Mouse (Mus musculus) thymus, adult 18-20 months (tissue): Measurements from ENCODE around the gene Gja5.
"Not testable (repeated sequence)": the region's sequence is repeated elsewhere in the genome, so short reads cannot be mapped to it uniquely, and the experiment has no call there.

Experiments used
- DNase-seq, 2 experiments: peaks; one replicate each; pipeline ENCODE4 v3.0.0; 2022; ENCODE audit warnings: mixed read lengths in 2 of 2

The Gja5 gene

DNA sequence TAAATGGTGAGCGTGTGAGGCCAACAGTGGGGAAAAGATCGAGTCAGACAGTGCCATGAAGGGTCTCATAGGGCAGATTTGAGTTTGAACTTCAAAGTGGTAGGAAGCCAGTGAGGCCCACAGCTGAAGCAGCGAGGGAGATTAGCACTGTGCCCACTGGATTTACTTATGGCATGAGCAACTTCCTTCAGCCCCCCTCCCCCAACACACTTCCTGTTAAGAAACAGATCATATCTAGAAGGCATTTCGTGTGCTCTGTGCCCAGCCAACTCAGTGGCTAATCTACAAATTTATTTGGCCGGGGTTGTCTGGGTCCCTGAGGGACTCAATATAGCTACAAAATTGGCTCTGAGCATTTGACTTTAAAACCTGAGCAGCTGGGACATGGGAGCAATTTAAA, 139.7 kb downstream of the Gja5 start:
- no peak for DNase-seq

GRCm38 (mm10) chr3:97047757-97048156, 143.3 kb downstream of the Gja5 start:
- DNase-seq, result no peak

GRCm38 (mm10) chr3:97048360-97048759, 143.9 kb downstream of the Gja5 start:
- no peak for DNase-seq

DNA sequence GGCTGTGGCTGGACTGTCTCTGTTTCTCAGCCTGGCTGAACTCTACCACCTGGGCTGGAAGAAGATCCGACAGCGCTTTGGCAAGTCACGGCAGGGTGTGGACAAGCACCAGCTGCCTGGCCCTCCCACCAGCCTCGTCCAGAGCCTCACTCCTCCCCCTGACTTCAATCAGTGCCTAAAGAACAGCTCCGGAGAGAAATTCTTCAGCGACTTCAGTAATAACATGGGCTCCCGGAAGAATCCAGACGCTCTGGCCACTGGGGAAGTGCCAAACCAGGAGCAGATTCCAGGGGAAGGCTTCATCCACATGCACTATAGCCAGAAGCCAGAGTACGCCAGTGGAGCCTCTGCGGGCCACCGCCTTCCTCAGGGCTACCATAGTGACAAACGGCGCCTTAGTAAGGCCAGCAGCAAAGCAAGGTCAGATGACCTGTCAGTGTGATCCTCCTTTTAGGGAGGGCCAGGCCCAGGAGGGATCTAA, 146.8 kb downstream of the Gja5 start:
- DNase-seq, result no peak

- DNase-seq, result no peak
Observed at GRCm38 (mm10) chr3:97052069-97052799, 147.7 kb downstream of the Gja5 start.

DNA sequence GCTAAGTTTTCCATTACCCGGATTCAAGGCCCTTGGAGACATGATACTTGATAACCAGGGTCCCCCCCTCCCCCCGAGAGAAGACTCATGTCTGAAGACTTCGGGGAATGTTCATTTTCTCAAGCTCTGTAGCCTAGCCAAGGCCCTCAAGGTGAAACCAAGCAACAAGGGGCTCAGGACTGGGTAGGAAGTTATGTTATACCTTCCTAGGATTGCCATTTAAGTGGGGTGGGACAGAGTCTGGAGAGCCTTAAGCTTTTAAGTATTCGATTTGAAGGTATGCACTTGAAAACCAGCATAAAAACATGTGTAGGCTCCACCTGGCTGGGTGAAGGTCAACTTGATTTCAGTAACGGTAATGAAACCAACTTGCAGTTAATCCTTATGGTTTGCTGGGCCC, 154.2 kb downstream of the Gja5 start:
- DNase-seq, result no peak

GRCm38 (mm10) chr3:97060119-97060518, 155.6 kb downstream of the Gja5 start:
- DNase-seq, result no peak

DNA sequence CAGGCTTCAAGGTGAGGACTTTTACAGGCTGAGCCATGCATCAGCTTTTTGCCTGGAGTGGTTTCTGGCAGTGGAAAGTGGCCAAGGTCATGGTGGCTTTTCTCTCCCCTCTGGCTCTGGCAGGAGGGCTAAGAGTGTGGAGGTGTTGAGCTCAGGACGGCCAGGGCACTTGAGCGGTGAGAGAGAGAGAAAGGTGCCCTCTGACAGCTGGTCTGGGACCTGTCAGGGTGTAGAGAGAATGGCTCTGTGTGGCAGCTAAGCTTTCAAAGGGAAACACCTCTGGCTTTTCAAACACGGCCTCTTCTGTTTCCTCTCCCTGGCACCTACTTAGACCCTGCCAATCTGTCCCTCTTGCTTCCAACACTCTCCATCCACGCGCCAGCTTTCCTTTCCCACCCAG, 158.3 kb downstream of the Gja5 start:
- no peak for DNase-seq

GRCm38 (mm10) chr3:97064046-97064445, 159.6 kb downstream of the Gja5 start:
- no peak for DNase-seq

DNA sequence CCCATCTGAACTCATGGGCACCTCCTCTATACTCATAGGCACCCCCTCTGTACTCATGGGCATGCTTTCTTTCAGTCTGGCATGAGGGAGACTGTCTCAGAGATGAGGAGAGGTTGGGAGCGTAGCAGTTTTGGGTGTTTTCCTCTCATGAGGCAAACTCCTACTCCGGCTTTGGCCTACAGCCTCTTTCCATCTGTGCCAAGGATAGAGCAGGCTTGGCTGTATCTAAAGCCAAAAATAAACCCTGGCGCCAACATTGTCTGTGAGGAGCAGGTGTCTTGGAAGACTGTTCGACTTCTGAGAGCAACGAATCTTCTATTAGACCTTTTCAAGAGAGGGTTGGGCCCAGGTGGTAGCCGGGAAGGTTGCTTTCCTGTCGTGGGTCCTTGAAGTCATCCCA, 165.1 kb downstream of the Gja5 start:
- not testable (repeated sequence) for DNase-seq

DNA sequence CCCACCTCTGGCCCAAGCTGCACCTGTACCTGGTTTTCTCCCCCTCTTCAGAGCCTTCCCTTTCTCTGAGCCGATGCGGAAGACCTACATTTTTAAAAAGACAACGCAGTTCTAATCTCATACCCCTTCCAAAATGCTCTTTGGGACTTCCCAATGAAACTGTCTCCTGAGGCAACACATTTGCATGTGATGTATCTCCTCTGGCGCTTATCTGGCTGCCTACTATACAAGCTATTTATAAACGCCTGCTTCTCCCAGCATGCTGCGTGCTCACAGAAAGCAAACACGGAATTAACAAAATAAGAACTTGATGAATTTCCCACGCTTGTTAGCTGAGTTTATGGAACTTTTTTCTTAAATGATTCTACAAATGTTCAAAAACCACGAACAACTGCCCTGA, 167.4 kb downstream of the Gja5 start:
- DNase-seq, result not testable (repeated sequence)

DNA sequence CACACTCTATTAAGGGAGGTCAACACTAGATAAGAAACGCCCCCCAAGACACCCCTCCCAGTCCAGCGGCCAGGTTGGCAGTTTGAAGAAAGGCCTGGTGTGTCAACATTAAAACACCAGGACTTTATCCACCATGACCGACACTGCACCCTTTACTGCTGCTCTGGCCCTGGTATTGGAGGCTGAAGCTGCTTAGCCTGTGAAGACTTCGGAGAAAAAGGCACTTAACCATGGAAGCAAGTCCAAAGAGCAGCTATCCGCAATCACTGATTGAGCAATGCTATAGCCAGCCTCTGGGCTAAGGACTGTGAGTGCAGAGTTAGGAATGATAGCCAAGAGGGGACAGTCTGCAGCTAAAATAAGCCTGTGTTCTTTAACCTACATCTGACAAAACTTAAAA, 167.9 kb downstream of the Gja5 start:
- DNase-seq, result not testable (repeated sequence)

GRCm38 (mm10) chr3:97075744-97076350, 171.4 kb downstream of the Gja5 start:
- DNase-seq, result not testable (repeated sequence)

DNA sequence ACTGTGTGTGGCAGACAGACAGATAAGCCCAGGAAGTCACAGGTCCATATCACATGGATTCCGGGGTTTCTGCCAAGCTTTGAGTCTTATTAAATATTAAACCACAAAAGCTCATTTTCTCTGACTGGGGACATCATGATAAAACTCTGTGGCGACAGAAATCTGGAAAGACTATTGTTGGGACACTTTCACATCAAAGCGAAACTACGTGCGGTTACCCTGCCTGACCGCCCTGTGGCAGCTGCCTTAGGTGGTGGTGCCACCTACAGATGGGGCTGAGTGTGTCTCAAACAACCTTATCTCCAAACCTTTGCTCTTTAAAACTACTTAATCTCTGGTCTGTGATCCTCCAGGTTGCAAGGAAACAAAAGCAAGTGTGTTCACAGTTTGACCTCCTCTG, 171.9 kb downstream of the Gja5 start:
- peak; percentile 12 to 33 for DNase-seq

- no peak for DNase-seq
Observed at GRCm38 (mm10) chr3:97078436-97078835, 173.9 kb downstream of the Gja5 start.

GRCm38 (mm10) chr3:97082156-97082555, 177.7 kb downstream of the Gja5 start:
- no peak for DNase-seq

DNA sequence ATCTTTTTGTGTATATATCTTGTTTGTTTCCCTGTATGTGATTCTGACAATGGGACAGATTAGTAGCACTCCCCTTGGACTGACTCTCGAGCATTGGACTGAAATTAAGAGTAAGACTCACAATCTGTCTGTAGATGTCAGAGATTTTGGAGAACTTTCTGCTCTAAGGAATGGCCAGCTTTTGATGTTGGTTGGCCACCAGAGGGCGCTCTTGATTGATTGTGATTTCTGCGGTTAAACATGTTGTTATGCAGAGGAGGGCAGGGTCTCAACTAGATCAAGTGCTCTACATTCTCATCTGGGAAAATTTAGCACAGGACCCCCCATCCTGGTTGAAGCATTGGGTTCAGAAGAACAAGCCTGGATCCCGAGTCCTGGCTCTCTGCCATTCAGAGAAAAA, 182.8 kb downstream of the Gja5 start:
- peak; percentile 9 to 17 for DNase-seq

- not testable (repeated sequence) for DNase-seq
Observed at GRCm38 (mm10) chr3:97088291-97088690, 183.8 kb downstream of the Gja5 start.

DNA sequence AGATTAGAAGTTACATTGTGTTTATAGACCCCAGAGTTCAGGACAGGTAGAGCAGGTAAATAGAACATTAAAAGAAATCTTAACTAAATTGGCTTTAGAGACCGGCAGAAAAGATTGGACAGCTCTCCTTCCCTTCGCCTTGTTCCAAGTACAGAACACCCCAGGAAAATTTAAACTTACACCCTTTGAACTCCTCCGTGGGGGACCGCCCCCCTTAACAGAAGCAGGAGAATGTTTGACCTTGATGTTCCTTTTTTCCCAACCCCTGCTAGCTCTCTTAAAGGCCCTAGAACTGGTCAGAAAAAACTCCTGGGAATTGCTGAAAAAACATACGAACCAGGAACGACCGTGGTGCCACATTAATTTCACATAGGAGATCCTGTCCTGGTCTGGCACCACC, 187.5 kb downstream of the Gja5 start:
- not testable (repeated sequence) for DNase-seq

DNA sequence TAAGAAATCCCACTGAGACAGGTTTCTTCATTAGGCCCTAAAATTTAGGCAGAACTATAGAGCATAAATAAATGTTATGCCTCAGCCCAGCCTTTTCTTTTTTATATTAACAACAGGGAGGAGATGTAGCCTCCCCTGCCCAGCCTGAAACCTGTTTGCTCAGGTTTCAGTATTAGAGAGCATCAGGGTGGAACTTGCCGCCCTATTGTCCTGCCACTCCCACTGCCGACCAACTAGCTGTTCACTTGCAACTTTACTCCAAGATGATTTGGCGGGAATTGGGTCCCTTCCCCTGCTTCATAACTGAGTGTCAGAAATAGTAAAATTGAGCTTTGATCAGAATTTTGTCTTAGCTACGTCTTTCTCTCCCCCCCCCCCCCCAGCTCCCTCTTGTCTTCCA, 192.2 kb downstream of the Gja5 start:
- DNase-seq, result not testable (repeated sequence)

DNA sequence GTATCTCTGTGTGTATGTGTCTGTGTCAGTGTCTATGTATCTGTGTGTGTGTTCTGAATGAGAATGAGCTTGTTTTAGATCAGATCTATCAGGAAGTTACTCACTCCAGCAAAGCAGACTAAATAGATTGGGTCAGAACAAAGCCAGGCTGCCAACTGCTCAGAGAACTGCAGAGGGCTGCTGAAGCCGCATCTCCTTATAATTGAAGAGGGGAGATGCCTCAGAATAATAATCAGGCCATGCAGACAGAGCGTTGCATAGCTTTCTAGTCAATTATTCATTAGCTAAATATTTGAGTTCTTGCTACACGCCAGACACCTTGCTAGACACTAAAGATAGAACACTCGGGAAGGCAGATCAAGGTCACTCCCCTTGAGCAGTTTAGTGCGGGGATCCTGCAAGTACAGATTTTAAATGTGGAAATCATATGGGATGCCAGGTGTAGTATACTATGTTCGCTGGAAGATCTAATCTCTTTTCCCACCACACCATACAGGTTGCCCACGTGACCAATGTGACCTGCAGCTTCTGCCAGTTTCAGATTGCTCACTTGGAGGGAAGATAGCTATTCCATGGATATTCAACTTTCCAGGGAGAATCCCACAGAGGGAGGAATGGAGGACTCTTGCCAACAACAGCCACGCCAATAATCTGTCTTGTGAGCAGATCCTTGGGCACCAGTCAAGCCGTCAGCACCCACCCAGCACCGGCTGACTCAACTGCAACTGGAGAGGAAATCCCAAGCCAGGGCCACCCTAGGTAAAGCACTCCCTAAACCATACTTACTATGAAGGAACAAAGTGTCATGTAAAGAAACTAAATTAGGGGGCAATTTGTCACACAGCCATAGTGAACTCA, 196.5 kb downstream of the Gja5 start:
- DNase-seq, result no peak

DNA sequence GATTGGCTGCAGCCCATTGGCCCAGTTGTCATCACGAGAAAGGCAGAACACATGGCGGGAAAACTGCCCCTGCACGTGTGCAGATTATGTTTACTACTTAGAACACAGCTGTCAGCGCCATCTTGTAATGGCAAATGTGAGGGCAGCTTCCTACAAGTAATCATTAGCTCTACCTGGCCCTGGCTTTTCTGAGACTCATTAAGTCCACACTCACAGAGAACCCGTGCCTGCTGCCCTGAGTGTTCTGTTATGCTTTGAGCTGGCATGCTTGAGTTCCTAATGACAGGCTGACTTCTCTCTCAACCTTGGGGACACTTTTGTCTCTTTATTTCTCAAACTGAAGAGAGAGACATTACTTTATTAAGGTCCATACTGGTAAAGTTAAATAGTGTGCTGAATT, 199.5 kb downstream of the Gja5 start:
- not testable (repeated sequence) for DNase-seq

DNA sequence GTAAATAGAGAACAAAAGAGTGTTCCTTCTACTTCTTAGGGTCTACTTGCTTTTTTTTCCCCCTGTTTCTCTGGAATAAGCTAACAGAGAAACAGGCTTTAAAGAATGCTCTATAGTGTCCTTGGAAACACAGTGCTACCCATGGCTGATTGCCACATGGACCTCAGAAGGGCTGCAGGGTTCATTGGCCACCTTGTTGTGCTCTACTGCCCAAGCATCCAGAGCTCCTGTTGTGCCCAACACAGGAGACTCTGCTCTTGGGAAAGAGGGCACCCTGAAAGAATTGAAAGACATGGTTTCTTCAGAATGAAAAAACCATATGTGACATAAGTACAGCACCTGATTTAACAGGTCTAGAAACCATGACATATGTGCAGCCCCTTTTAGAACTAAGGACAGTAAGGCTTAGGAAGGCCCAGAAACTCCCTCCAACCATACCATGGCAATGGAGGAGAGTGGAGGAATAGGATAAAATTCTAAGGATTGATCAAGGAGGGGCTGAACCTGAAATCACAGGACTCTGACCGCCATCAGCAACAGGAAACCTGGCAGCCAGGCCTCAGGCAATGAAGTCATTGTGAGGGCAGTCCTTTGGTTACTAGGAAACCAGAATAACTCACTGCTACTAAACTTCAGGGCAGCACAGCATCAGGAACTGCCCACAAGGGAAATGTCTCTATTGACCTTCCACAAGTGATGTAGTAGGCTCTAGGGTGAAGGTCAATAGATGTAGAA, 200.4 kb downstream of the Gja5 start:
- no peak for DNase-seq
